Mouse (Mus musculus): Measurements from ENCODE around the gene Aars. TPM values are rescaled to one million over a fixed set of nuclear protein-coding genes. Genes with fewer than 3 reads are reported as not detected.
"Not testable (repeated sequence)": the region's sequence is repeated elsewhere in the genome, so short reads cannot be mapped to it uniquely, and the experiment has no call there.

The Aars gene
- polyA plus RNA-seq (2012; rRNA removed) = 30.3 and 31.7 TPM in 2 replicates

GRCm38 (mm10) chr8:111032916-111033315 is at the start of gene Aars:
Gene Aars (plus strand): TSS chr8:111033144.
- DNase-seq (ENCODE audit: low spot score) = no peak

GRCm38 (mm10) chr8:110987805-110988744 is 44.9 kb upstream of the Aars start:
- DNase-seq (ENCODE audit: low spot score) = no peak

GRCm38 (mm10) chr8:110990017-110990416 is 42.9 kb upstream of the Aars start:
- no peak for DNase-seq (ENCODE audit: low spot score)

- no peak for DNase-seq (ENCODE audit: low spot score)
These were observed 36.1 kb upstream of the Aars start for GRCm38 (mm10) chr8:110996641-110997430.

GRCm38 (mm10) chr8:110997547-110998531 is 35.1 kb upstream of the Aars start, which contains the start of gene Ddx19a:
Gene Ddx19a (minus strand): TSS chr8:110997800.
- DNase-seq (ENCODE audit: low spot score) = peak; percentile 76

- DNase-seq (ENCODE audit: low spot score) = not testable (repeated sequence)
These were observed 22.5 kb upstream of the Aars start for GRCm38 (mm10) chr8:111010230-111010991.

- DNase-seq (ENCODE audit: low spot score) = not testable (repeated sequence)
These were observed 6.3 kb upstream of the Aars start for GRCm38 (mm10) chr8:111026609-111027008.

GRCm38 (mm10) chr8:111027391-111027937 is 5.5 kb upstream of the Aars start:
- DNase-seq (ENCODE audit: low spot score) = peak; percentile 78

- no peak for DNase-seq (ENCODE audit: low spot score)
These were observed 3.4 kb upstream of the Aars start for GRCm38 (mm10) chr8:111029589-111029988.

GRCm38 (mm10) chr8:111030045-111030444 is 2.9 kb upstream of the Aars start:
- no peak for DNase-seq (ENCODE audit: low spot score)

- no peak for DNase-seq (ENCODE audit: low spot score)
These were observed 1.4 kb upstream of the Aars start, which contains the start of gene Ddx19b for GRCm38 (mm10) chr8:111031572-111031971. Gene Ddx19b (minus strand): TSS chr8:111031751.

GRCm38 (mm10) chr8:111033482-111034215 is 705 bp downstream of the Aars start:
- DNase-seq (ENCODE audit: low spot score) = peak; percentile 87

- DNase-seq (ENCODE audit: low spot score) = no peak
These were observed 1.3 kb downstream of the Aars start for GRCm38 (mm10) chr8:111034276-111034675.

- no peak for DNase-seq (ENCODE audit: low spot score)
These were observed 3.6 kb downstream of the Aars start for GRCm38 (mm10) chr8:111036591-111036990.

- DNase-seq (ENCODE audit: low spot score) = no peak
These were observed 9.6 kb downstream of the Aars start for GRCm38 (mm10) chr8:111042546-111042945.

GRCm38 (mm10) chr8:111044003-111044734 is 11.2 kb downstream of the Aars start:
- DNase-seq (ENCODE audit: low spot score) = no peak

GRCm38 (mm10) chr8:111048694-111049093 is 15.8 kb downstream of the Aars start:
- DNase-seq (ENCODE audit: low spot score) = no peak

GRCm38 (mm10) chr8:111049106-111049505 is 16.2 kb downstream of the Aars start:
- no peak for DNase-seq (ENCODE audit: low spot score)

Data from urinary bladder, adult 2 months (tissue).